Mouse (Mus musculus): ENCODE results near the gene Dnph1. TPM values are rescaled to one million over a fixed set of nuclear protein-coding genes. Genes with fewer than 3 reads are reported as not detected.

Dnph1 gene
- 8.7 and 9.4 TPM in 2 replicates for polyA plus RNA-seq (2012; rRNA removed)

DNA sequence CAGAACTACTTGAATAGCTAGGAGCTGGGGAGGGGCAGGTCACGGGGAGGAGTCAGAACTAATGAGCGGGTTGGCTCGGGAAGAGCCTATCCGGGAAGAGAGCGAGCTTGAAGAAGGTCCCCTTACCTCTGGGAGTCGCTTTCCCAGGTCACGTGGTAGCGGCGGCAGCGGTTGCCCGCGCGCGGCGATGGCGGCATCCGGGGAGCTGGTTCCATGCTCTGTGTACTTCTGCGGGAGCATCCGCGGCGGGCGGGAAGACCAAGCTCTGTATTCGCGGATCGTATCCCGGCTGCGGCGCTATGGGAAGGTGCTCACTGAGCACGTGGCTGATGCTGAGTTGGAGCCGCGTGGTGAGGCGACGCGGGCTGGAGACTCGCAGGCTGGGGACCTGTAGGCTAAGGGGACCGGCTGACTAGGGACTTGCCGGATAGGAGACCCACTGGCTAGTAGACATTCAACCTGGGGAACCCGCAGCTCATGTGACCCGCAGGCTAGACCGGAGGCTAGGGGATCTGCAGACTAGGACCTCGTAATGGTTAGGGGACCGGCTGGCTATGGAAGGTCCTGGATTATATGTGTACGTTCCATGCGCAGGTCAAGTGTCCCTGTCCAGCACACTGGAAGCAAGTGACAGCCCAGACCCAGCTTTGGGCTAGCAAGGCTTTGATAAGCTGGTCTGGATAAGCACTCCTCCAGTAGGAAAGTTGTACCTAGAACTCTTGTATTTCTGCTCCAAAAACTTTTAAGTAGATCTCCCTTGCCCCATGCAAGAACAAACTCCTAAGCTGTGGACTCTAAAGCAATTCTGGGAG, at the start of gene Dnph1:
Dnph1 (plus strand) TSS at position 89 of the 812 bp plus-strand sequence.
- Histone ChIP-seq H3K27me3 (ENCODE audit: control insufficient read depth, insufficient read depth, low read length) (no peaks in the 10 kb centered on the region), H3K4me3 (ENCODE audit: control insufficient read depth, low read depth, low read length) (peak within 1 kb of the TSS; percentile 95), H3K36me3 (ENCODE audit: control insufficient read depth, insufficient read depth, low read length) (no peaks in the 10 kb centered on the region; the same call in 1 of the 2 replicates), H3K4me1 (ENCODE audit: control insufficient read depth, insufficient read depth, low read length) (peaks cover 7% of the 10 kb centered on the region), H3K27ac (ENCODE audit: control insufficient read depth, insufficient read depth, low read depth, low read length) (peak within 1 kb of the TSS; percentile 89)
- TF ChIP-seq POLR2A (IDR thresholded peaks at IDR 0.05; ENCODE audit: control insufficient read depth, low read depth, low read length) (peak; percentile 47), CTCF (IDR thresholded peaks at IDR 0.05; ENCODE audit: control insufficient read depth, insufficient read depth, insufficient replicate concordance, low read depth, low read length) (no peak)

DNA sequence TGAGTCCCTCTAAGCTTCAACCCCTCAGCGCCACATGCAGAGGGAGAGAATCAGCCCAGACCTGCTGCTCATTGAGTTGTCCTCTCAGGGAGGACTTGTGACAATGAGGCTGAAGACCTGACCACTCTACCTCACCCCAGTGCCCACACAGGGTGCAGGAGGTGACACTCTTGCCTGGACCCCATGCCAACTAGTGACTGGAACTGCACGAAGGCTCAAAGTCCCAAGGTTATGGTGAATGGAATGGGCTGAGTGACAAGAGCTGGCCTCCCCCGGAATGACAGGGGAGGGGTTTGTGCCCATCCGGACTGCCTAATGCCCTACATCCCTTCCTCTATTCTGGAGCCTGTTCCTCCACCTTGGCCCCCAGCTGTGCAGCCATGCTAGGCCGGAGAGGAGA, 43.8 kb upstream of the Dnph1 start:
- Histone ChIP-seq H3K27me3 (ENCODE audit: control insufficient read depth, insufficient read depth, low read length) (no peaks in the 10 kb centered on the region), H3K36me3 (ENCODE audit: control insufficient read depth, insufficient read depth, low read length) (no peaks in the 10 kb centered on the region), H3K4me1 (ENCODE audit: control insufficient read depth, insufficient read depth, low read length) (peaks cover 23% of the 10 kb centered on the region), H3K4me3 (ENCODE audit: control insufficient read depth, low read depth, low read length) (no peak overlapping the region), H3K27ac (ENCODE audit: control insufficient read depth, insufficient read depth, low read depth, low read length) (no peak overlapping the region)
- TF ChIP-seq CTCF (IDR thresholded peaks at IDR 0.05; ENCODE audit: control insufficient read depth, insufficient read depth, insufficient replicate concordance, low read depth, low read length) (no peak), POLR2A (IDR thresholded peaks at IDR 0.05; ENCODE audit: control insufficient read depth, low read depth, low read length) (no peak)

DNA sequence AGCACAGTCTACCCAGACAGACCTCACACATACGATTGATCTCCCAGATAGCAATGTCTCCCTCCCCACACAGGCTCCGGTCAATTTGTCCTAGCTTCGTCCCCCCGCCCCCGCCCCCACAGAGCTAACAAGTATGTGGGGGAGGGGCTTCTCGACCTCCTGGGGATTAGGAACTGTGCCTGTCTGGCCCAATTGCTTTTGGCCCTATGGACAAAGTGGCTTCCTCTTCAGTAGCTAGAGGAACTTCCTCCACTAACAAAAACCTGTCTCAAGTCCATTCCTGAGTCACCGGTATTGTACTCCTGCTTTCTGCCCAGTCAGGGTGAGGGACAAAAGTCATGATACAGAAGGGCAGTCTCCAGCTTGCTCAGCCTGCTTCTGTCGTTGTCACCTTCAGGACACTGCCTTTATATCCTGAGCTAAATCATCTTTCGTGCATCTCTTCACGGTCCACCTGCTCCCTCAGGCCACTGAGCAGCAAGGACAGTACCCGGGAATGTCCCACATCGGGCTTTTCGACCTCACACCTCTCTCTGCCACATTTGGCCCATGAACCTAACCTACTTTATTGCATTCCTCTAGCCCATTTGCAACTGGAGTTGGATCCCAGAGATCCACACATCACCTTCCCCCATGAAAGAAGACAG, 43.1 kb upstream of the Dnph1 start:
- Histone ChIP-seq H3K4me3 (ENCODE audit: control insufficient read depth, low read depth, low read length) (no peak overlapping the region), H3K27me3 (ENCODE audit: control insufficient read depth, insufficient read depth, low read length) (no peaks in the 10 kb centered on the region), H3K4me1 (ENCODE audit: control insufficient read depth, insufficient read depth, low read length) (peaks cover 21% of the 10 kb centered on the region), H3K27ac (ENCODE audit: control insufficient read depth, insufficient read depth, low read depth, low read length) (no peak overlapping the region), H3K36me3 (ENCODE audit: control insufficient read depth, insufficient read depth, low read length) (no peaks in the 10 kb centered on the region)
- TF ChIP-seq POLR2A (IDR thresholded peaks at IDR 0.05; ENCODE audit: control insufficient read depth, low read depth, low read length) (no peak), CTCF (IDR thresholded peaks at IDR 0.05; ENCODE audit: control insufficient read depth, insufficient read depth, insufficient replicate concordance, low read depth, low read length) (no peak)

DNA sequence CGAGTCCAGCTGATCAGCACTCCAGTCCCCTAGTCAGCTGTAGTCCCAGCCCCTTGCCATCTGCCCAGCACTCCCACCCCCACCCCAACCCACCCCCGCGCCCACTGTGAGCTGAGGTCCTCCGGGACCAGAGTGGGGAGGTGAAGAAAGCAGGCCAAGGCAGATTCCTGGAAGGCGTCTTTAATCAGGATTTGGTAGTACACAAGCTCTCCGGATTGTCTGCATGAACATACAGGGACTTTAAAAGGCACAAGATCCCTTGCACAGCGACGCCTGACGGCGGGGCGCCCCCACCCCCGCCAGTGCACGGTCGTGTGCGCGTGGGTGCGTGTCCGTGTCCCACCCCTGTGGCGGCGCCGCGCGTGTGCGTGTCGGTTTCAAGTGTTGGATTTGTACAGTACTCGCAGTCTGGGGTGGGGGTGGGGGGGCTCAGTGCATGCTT, 42.5 kb upstream of the Dnph1 start:
- peaks cover 21% of the 10 kb centered on the region for H3K4me1 ChIP-seq (ENCODE audit: control insufficient read depth, insufficient read depth, low read length)
- TF ChIP-seq CTCF (IDR thresholded peaks at IDR 0.05; ENCODE audit: control insufficient read depth, insufficient read depth, insufficient replicate concordance, low read depth, low read length): no peak
- no peak for TF ChIP-seq POLR2A (IDR thresholded peaks at IDR 0.05; ENCODE audit: control insufficient read depth, low read depth, low read length)
- H3K36me3 ChIP-seq (ENCODE audit: control insufficient read depth, insufficient read depth, low read length): no peaks in the 10 kb centered on the region
- H3K27me3 ChIP-seq (ENCODE audit: control insufficient read depth, insufficient read depth, low read length): no peaks in the 10 kb centered on the region
- H3K27ac ChIP-seq (ENCODE audit: control insufficient read depth, insufficient read depth, low read depth, low read length): no peak overlapping the region
- H3K4me3 ChIP-seq (ENCODE audit: control insufficient read depth, low read depth, low read length): peak overlapping the region; percentile 19; the same call in 1 of the 2 replicates

DNA sequence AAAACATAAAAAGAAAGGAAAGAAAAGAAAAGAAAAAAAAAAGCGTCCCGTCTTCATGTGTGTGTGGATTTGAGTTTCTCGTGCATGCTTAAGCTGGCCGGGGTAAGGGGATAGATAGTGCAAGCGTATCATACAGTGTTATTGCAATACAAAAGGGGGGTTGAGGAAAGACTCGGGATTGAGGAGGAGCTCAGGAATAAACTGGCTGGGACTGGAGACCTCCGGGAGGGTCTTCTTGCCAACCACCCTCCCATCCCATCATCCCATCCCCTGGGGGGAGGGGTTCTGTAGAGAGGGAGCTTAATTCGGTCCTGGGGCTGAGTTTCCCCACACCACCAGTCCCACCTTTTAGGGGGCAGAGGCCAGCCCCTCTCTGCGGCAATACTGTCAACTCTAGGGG, 42.0 kb upstream of the Dnph1 start:
- H3K27ac ChIP-seq (ENCODE audit: control insufficient read depth, insufficient read depth, low read depth, low read length): no peak overlapping the region
- no peaks in the 10 kb centered on the region for H3K27me3 ChIP-seq (ENCODE audit: control insufficient read depth, insufficient read depth, low read length)
- TF ChIP-seq POLR2A (IDR thresholded peaks at IDR 0.05; ENCODE audit: control insufficient read depth, low read depth, low read length): no peak
- TF ChIP-seq CTCF (IDR thresholded peaks at IDR 0.05; ENCODE audit: control insufficient read depth, insufficient read depth, insufficient replicate concordance, low read depth, low read length): no peak

DNA sequence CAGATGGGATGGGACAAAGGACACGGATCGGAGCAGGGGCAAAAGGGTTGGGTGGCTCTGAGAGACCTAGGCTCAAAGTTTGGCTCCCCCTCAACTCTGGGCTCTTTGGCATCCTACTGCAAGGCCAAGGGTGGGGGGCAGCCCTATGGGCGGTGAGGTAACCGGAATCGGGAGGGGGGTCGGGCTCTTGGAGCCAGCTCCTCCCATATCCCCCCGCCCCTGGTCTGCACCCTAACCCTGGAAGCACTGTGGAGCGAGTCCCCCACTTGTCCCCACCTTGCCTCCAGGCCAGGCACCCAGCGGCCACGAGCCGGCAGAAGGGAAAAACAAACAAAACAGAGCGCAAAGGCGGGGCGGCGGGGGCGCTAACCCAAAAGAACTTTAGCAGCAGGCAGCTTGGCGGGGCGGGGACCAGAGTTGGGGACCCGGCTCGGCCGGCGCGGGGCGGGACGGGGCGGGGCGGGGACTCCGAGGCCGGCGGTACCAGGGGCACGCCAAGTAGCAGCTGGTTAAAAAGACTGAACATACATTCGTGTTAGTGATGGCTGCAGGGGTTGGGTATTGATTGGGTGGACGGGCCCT, 41.3 kb upstream of the Dnph1 start:
- H3K4me1 ChIP-seq (ENCODE audit: control insufficient read depth, insufficient read depth, low read length): peaks cover 25% of the 10 kb centered on the region
- H3K27me3 ChIP-seq (ENCODE audit: control insufficient read depth, insufficient read depth, low read length): no peaks in the 10 kb centered on the region
- TF ChIP-seq CTCF (IDR thresholded peaks at IDR 0.05; ENCODE audit: control insufficient read depth, insufficient read depth, insufficient replicate concordance, low read depth, low read length): no peak
- no peak for TF ChIP-seq POLR2A (IDR thresholded peaks at IDR 0.05; ENCODE audit: control insufficient read depth, low read depth, low read length)
- H3K27ac ChIP-seq (ENCODE audit: control insufficient read depth, insufficient read depth, low read depth, low read length): no peak overlapping the region
- no peaks in the 10 kb centered on the region for H3K36me3 ChIP-seq (ENCODE audit: control insufficient read depth, insufficient read depth, low read length)
- H3K4me3 ChIP-seq (ENCODE audit: control insufficient read depth, low read depth, low read length): peak overlapping the region; percentile 44

More for the DNA sequence above, 42.0 kb upstream of the Dnph1 start:
- no peaks in the 10 kb centered on the region for H3K36me3 ChIP-seq (ENCODE audit: control insufficient read depth, insufficient read depth, low read length)
- peaks cover 21% of the 10 kb centered on the region for H3K4me1 ChIP-seq (ENCODE audit: control insufficient read depth, insufficient read depth, low read length)
- H3K4me3 ChIP-seq (ENCODE audit: control insufficient read depth, low read depth, low read length): peak overlapping the region; percentile 27

DNA sequence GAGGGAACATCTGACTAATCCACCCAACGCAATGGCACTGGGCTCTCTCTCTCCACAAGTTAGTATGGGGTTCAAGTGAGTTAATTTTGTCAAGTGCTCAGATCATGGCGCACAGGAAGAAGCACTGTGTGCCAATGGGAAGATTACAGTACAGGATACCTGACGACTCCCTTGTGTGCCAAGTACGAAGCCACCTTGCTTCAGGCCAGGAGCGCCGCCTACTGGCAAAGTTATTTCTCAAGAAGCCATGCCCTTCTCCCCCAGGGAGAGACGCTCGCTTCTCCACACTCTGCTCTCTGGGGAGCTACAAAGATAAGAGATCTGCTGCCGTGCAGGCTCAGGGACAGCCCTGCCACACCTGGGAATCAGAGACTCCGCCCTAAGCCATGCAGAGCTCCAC, 38.7 kb upstream of the Dnph1 start:
- Histone ChIP-seq H3K4me1 (ENCODE audit: control insufficient read depth, insufficient read depth, low read length) (peaks cover 41% of the 10 kb centered on the region), H3K27ac (ENCODE audit: control insufficient read depth, insufficient read depth, low read depth, low read length) (no peak overlapping the region), H3K4me3 (ENCODE audit: control insufficient read depth, low read depth, low read length) (no peak overlapping the region), H3K27me3 (ENCODE audit: control insufficient read depth, insufficient read depth, low read length) (no peaks in the 10 kb centered on the region), H3K36me3 (ENCODE audit: control insufficient read depth, insufficient read depth, low read length) (no peaks in the 10 kb centered on the region)
- TF ChIP-seq CTCF (IDR thresholded peaks at IDR 0.05; ENCODE audit: control insufficient read depth, insufficient read depth, insufficient replicate concordance, low read depth, low read length) (peak; percentile 21; the same call in 1 of the 2 replicates), POLR2A (IDR thresholded peaks at IDR 0.05; ENCODE audit: control insufficient read depth, low read depth, low read length) (no peak)

Data from testis, adult 2 months (tissue).